Mouse (Mus musculus) testis, adult 2 months (tissue): ENCODE measurements around the gene Mgp. TPM values are rescaled to one million over a fixed set of nuclear protein-coding genes. Genes with fewer than 3 reads are reported as not detected.
"Not testable (repeated sequence)": the region's sequence is repeated elsewhere in the genome, so short reads cannot be mapped to it uniquely, and the experiment has no call there.

Experiments used
- H3K27ac ChIP-seq: fragments of 200-500 bp; 2 replicates; pipeline ENCODE4 v1.5.1; 2012; ENCODE audit warnings: low read depth, low read length; ENCODE audit not compliant: control insufficient read depth, insufficient read depth
- H3K27me3 ChIP-seq: fragments of 200-500 bp; 2 replicates; pipeline ENCODE4 v1.6.1; 2012; ENCODE audit warnings: mild to moderate bottlenecking, low read length, moderate library complexity; ENCODE audit not compliant: control insufficient read depth, insufficient read depth
- H3K36me3 ChIP-seq: fragments of 200-500 bp; 2 replicates; pipeline ENCODE4 v1.6.1; 2012; ENCODE audit warnings: mild to moderate bottlenecking, low read length; ENCODE audit not compliant: control insufficient read depth, insufficient read depth
- H3K4me1 ChIP-seq: fragments of 200-500 bp; 2 replicates; pipeline ENCODE4 v1.6.1; 2012; ENCODE audit warnings: low read length; ENCODE audit not compliant: control insufficient read depth, insufficient read depth
- H3K4me3 ChIP-seq: fragments of 200-500 bp; 2 replicates; pipeline ENCODE4 v1.5.1; 2012; ENCODE audit warnings: low read depth, mild to moderate bottlenecking, low read length, moderate library complexity, mixed read lengths; ENCODE audit not compliant: control insufficient read depth
- CTCF ChIP-seq: fragments of 200-500 bp; IDR thresholded peaks from 2 replicates; pipeline ENCODE4 v1.5.1; 2012; ENCODE audit warnings: low read depth, mild to moderate bottlenecking, inconsistent platforms, low read length, moderate library complexity; ENCODE audit not compliant: control insufficient read depth, insufficient read depth, insufficient replicate concordance
- POLR2A ChIP-seq: fragments of 200-500 bp; IDR thresholded peaks from 2 replicates; pipeline ENCODE4 v1.6.1; 2012; ENCODE audit warnings: low read depth, mild to moderate bottlenecking, inconsistent platforms, low read length, moderate library complexity; ENCODE audit not compliant: control insufficient read depth
- polyA plus RNA-seq: library from polyadenylated mRNA; depleted of rRNA; stranded (reverse); fragments of >200 nt; gene quantifications from 2 replicates; pipeline ENCODE4 v1.2.3, GENCODE M21; 2012

The Mgp gene
- polyA plus RNA-seq, 1 experiment: 51.0 TPM

DNA sequence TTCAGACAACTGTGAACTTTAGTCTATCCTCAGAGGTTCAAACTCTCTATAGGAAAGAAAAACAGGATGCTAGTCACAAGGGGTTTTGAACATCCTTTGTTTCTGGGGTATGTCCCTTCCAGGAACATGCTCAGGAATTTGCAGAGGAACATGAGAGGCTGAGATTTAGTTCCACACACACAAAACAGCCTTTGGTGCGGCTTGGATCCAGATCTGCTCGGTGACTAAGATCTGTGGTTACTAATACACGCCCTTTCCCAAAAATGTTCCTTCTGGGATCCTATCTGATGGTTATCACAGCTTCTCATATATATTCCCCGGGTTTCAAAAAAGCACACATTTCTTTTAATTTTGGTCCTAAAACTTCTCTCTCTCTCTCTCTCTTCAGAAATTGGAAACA, 22.2 kb upstream of the Mgp start:
- Histone ChIP-seq H3K27me3 (no peaks in the 10 kb centered on the region), H3K36me3 (no peaks in the 10 kb centered on the region), H3K4me1 (no peaks in the 10 kb centered on the region; the same call in 1 of the 2 replicates), H3K27ac (no peak overlapping the region), H3K4me3 (no peak overlapping the region)
- TF ChIP-seq POLR2A: no peak
- TF ChIP-seq CTCF: no peak

DNA sequence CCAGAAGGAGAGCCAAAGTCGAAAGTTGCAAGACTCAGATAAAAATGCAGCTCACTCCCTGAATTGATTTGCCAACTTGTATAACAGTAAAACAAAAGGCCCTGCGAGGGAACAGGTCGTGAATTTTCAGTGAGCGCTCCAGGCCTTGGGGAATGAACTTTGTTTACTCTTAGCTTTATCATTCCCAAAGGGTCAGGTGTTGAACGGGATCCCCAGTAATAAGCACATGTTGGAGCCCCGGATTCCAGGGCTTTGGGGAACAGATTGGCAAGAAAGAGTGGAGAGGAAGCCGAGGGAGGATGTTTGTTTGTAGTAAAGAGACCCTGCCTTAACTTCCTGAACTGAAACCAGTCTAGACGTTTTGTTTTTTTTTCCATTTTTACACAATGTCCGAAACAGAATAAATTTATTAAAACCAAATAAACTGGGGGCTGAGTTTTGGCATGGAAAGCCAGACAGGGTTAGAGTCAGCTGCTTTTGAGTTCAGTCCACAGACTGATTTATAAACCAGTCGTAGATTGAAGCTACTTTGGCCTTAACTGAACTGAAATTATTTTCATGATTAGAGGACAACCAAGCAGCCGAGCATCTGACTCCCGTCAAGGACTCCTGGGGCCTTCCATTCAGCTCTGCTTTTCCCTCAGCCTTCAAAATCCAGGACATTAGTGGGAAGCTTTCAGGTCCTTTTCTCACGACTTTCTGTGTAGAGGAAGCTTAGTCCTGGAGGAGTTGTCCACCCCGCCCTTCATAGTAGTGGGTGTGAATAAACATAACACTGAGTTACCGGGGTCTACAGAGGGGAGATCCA, 19.1 kb upstream of the Mgp start:
- TF ChIP-seq CTCF (no peak), POLR2A (no peak)
- H3K4me1 ChIP-seq: no peaks in the 10 kb centered on the region; the same call in 1 of the 2 replicates
- no peaks in the 10 kb centered on the region for H3K36me3 ChIP-seq
- H3K27me3 ChIP-seq: no peaks in the 10 kb centered on the region
- H3K4me3 ChIP-seq: no peak overlapping the region
- peak overlapping the region; percentile 75 for H3K27ac ChIP-seq

DNA sequence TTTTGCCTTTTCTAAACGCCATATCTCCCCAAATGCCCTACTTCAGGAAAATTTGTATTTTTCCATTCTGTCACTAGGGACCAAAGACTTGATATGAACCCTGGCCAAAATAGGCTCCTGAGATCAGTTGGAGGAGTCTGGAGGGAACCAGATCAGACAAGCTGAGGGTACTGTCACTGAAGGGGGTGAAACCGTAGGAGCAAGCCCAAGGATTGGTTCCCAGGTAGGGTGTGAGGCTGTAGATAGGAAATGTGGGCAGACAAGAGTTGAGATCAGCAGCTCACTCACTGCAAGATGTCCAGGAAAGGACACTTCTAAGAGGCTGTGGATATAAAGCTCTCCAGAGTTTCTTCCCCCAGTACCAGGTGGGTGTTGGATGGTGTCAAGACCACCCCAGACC, 16.4 kb upstream of the Mgp start:
- H3K4me1 ChIP-seq: no peaks in the 10 kb centered on the region
- H3K36me3 ChIP-seq: no peaks in the 10 kb centered on the region
- no peak overlapping the region for H3K27ac ChIP-seq
- H3K4me3 ChIP-seq: no peak overlapping the region
- TF ChIP-seq CTCF (no peak), POLR2A (no peak)
- no peaks in the 10 kb centered on the region for H3K27me3 ChIP-seq

DNA sequence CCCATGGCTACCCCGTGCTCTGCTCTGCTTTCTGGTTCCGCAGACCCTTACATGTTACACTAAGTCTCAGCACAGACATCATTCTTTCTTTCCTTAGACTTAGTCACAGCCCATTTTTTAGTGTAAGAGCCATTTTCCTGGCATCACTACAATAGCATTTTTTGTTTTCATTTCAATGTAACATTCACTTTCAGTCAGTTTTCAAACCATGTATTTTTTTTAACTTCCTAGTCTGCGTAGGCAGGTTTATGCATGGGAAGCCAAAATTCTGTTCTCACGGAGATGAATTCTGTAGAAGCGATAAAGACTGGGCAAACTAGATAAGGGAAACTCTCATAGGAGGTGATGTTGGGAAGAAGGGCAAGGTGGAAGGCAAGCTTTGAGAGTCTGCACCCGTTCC, 13.9 kb upstream of the Mgp start:
- TF ChIP-seq CTCF: no peak
- TF ChIP-seq POLR2A: no peak
- Histone ChIP-seq H3K4me1 (no peaks in the 10 kb centered on the region), H3K27ac (peak overlapping the region; percentile 48; the same call in 1 of the 2 replicates), H3K4me3 (no peak overlapping the region), H3K36me3 (no peaks in the 10 kb centered on the region), H3K27me3 (no peaks in the 10 kb centered on the region)

DNA sequence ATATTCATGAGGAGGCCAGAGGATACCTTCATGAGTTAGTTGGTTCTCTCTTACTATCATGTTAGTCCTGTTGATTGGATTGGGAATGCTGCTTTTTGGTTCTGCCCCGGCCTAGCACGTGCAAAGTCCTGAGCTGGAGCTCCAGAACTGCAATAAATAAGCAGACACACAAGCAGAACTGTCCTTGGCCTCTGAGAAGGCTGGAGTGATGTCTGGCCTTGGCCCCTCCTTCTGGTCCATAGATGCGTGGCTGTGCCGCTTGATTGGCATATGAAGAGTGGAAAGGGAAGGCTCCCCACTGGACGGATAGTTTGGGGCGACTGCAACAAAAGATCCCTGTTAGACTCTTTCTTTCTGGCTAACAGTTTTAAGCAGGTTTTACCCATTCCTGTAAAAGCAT, 13.4 kb upstream of the Mgp start:
- Histone ChIP-seq H3K4me3 (no peak overlapping the region), H3K27ac (peak overlapping the region; percentile 67), H3K27me3 (no peaks in the 10 kb centered on the region), H3K4me1 (no peaks in the 10 kb centered on the region), H3K36me3 (no peaks in the 10 kb centered on the region)
- TF ChIP-seq POLR2A (no peak), CTCF (no peak)

DNA sequence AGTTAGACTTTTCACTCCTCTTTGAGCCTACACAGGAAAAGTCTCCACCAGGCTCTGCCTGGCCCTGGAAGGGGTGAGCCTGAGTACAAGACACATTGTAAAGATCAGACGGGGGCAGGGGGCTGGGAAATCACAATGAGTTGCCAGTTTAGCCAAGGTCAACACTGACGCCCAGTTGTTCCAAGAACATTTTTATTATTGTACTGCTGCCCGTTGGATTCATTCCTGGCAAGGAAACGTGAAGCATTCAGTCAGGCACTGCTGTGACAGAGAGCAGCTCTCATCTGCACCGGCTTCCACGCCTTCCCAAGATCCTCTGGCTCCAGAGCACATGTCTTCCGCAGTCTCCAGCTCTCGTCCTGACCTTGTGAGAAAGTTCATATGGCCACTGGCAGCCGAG, 12.2 kb upstream of the Mgp start:
- TF ChIP-seq CTCF: no peak
- no peak for TF ChIP-seq POLR2A
- peak overlapping the region; percentile 76 for H3K27ac ChIP-seq
- no peak overlapping the region for H3K4me3 ChIP-seq

DNA sequence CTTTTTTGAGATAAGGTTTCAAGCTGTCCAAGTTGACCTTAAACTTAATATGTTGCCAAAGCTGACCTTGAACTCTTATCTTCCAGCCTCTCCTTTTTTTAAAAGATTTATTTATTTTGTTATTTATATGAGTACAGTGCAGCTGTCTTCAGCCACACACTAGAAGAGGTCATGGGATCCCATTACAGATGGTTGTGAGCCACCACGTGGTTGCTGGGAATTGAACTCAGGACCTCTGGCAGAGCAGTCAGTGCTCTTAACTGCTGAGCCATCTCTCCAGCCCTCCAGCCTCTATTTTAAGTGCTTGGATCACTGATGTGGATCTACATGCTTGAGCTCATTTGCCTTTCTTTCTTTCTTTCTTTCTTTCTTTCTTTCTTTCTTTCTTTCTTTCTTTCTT, 9.1 kb upstream of the Mgp start:
- H3K27me3 ChIP-seq, H3K4me3 ChIP-seq, H3K4me1 ChIP-seq, H3K36me3 ChIP-seq, H3K27ac ChIP-seq: not testable (repeated sequence)

More for the DNA sequence above, 12.2 kb upstream of the Mgp start:
- H3K4me1 ChIP-seq: no peaks in the 10 kb centered on the region
- H3K36me3 ChIP-seq: no peaks in the 10 kb centered on the region
- no peaks in the 10 kb centered on the region for H3K27me3 ChIP-seq

DNA sequence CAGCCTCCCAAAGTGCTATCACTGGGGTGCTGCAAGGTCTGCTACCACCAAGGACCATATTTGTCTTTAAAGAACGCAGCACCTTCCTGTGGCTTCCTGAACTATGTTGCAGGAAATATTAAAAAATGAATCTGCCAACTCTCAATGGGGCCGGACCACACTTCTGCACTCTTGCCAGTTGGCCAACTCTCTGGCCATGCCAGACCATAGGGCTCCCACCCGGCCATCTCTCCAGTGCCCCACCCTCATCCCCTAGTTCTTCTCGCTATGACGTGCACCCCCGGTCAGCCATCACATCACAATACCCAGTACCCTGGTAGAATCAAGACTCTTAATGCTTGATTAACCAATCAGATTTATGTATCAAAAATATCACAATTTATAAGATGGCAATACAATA, 8.3 kb upstream of the Mgp start:
- H3K27me3 ChIP-seq: no peaks in the 10 kb centered on the region
- no peak overlapping the region for H3K4me3 ChIP-seq
- no peaks in the 10 kb centered on the region for H3K4me1 ChIP-seq
- no peak overlapping the region for H3K27ac ChIP-seq
- TF ChIP-seq CTCF (no peak), POLR2A (no peak)
- H3K36me3 ChIP-seq: no peaks in the 10 kb centered on the region
